Mouse (Mus musculus): ENCODE results near the gene Pdlim7.

Gene Pdlim7

DNA sequence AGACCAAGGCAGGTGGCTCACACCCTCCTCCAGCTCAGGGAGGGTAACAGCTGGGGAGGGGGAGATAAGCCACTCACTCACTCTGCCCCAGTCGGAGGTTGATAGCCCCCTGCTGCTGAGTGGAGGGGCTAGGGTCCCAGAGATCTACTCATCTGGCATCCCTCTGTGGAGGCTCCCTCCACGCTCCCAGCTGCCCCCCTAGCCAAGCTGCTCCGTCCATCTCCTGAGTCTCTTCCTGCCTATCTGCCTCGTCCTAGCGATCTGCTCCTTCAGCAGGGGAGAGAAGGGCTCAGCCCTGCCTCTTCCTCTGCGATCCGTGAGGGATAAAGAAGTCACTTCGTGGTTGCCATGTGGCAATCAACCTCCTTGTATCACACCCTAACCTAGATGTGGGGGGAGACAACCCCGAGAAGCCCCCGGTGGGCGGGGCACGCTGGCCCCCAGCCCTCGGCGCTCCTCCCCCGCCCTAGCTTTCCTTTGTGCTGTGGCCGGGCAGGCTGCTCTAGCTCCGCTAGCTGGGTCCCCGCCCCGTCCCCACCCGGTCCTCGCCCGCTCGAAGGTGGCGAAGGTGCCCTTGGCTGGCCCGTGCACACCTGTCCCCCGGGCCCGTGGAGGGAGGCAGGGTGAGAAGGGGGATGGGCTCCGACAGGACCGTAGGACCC lies 26.4 kb downstream of the Pdlim7 start:
- DNase-seq (ENCODE audit: low read depth, low spot score) = no peak

GRCm38 (mm10) chr13:55486029-55486794 lies 27.3 kb downstream of the Pdlim7 start:
- DNase-seq (ENCODE audit: low read depth, low spot score) = no peak

DNA sequence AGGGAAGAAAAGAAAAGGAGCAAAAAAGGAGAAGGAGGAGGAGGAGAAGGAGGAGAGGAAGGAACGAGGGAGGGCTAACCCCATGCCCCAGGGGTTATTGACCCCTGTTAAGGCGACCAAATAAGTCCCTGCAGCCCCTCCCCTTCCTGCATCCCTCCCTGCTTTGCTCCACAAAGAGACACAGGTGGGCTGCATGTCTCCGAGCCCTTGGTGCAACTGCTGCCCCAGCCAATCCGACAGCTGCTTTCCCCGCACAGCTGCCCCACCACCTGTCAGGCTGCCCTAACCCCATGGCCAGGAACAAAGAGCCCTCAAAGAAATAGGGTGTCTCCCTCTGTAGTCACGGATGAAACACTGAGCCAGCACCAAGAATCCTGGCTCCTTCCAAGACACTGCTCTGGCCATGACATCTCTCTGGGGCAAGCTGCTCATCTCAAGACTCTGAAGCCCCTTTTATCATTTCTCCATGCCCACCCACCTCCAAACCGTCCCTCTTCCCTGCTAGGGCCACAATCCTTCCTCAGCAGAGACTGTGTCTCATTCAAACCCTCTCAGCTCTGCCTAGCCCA lies 28.9 kb downstream of the Pdlim7 start:
- DNase-seq (ENCODE audit: low read depth, low spot score) = no peak

GRCm38 (mm10) chr13:55483593-55483992 lies 29.9 kb downstream of the Pdlim7 start:
- peak; percentile 94 for DNase-seq (ENCODE audit: low read depth, low spot score)

- no peak for DNase-seq (ENCODE audit: low read depth, low spot score)
These were observed 30.4 kb downstream of the Pdlim7 start for GRCm38 (mm10) chr13:55483071-55483470.

GRCm38 (mm10) chr13:55482542-55482941 lies 30.9 kb downstream of the Pdlim7 start:
- DNase-seq (ENCODE audit: low read depth, low spot score) = no peak

DNA sequence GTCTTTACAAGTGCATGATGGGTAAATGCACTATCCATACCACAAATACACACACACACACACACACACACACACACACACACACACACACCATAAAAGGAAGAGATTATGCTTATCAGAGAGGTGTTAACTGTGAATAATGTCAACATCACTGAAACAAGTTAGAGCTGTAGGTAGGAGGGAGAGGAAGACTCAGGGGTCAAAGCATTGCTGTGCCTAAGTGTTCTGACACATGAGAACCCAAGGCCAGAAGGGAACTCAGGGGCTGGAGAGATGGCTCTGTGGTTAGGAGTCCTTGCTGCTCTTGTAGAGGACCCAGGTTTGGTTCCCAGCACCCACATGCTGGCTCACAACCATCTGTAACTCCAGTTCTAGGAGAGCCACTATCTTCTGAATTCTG lies 33.5 kb downstream of the Pdlim7 start:
- DNase-seq (ENCODE audit: low read depth, low spot score) = no peak

DNA sequence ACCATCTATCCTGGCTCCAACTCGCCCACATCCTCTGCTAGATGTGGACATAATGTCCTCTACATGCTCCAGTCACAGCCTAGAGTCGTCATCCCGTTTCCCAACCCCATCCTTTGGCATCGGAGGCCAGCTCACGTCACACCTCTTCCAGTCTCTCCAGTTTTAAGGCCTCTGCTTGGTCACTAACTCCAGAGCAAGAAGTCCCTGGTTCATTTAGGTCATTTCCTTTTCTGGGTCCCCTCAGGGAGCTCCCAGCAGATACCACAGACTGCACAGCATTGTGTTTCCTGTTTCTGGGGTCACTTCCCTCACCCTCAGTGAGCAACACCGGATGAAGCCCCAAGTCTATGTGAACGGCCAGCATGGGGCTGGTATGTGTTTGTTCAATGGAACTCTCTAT lies 34.5 kb downstream of the Pdlim7 start:
- DNase-seq (ENCODE audit: low read depth, low spot score) = no peak

DNA sequence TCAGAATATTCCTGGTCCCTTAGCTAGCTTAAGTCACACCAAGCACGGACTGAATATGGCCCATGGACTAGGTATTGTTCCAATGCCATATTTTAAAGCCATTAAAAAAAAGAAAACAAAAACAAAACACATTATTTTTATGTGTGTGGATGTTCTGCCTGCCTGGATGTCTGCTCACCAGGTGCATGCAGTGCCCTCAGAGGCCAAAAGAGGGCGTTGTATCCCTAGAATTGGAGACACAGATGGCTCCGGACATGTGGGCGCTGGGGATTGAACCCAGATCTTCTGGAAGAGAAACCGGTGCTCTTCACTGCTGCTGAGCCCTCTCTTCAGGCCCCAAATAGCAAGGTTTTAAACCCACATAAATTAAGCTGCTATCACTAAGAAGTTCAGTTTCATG lies 35.4 kb downstream of the Pdlim7 start:
- no peak for DNase-seq (ENCODE audit: low read depth, low spot score)

DNA sequence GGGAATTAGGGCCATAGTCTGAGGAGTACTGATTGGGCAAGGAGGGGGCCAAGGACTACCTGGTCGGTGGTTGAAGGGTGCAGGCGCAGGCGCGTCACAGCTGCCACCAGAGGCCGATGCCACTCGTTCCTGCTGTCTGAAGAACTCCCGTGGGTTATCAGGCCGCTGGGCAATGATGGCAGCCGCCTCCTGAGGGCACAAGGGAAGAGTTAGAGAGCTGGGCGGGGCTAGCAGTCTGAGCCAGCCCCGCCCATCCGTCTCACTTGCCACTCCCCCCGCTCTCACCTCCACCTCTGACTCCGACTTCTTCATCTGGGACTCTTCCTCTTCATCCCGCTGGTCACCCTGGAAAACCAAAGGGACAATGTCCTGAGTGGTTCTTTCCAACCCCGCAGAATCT lies 36.0 kb downstream of the Pdlim7 start:
- DNase-seq (ENCODE audit: low read depth, low spot score) = no peak

DNA sequence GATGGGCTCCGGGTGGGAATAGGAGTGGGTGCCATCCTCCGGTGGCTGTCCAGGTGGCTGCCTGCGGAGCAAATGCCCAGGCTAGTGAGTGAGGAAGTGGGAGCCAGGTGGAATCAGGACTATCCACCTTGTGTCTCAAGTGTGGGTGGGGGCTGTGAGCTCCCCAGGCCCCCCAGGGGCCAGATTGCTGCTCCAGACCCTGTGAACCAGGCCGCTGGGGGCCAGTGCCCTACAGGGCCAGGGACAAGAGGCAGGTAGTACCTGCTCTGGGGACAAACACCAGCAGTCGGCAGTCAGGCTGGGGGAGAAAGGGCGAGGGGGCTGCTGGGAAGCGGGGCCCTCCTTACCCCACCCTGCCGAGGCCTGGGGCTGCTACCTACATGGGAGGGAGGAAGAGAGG lies 37.2 kb downstream of the Pdlim7 start:
- no peak for DNase-seq (ENCODE audit: low read depth, low spot score)

- no peak for DNase-seq (ENCODE audit: low read depth, low spot score)
These were observed 37.7 kb downstream of the Pdlim7 start for GRCm38 (mm10) chr13:55475750-55476149.

DNA sequence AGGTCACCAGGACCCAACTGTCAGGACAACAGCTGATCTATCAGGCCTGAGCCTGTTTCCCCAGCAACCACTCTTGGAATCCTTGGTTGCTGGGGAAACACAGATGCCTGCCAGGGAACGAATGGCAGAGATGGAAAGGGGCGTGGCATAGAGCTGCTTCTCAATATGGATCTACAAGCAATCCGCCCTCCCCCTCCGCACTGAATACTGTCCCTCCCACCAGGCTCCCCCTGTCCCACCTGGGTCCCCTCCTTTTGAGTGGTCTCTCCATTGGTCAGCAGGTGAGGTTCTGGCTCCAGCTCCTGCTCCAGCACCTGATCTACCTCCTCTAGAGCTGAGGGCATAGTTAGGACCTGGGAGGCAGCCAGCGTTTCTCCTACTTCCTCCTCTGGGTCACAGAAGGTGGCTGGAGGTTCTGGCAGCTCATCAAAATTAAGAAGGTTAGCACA lies 38.8 kb downstream of the Pdlim7 start:
- DNase-seq (ENCODE audit: low read depth, low spot score) = no peak

GRCm38 (mm10) chr13:55473961-55474360 lies 39.5 kb downstream of the Pdlim7 start:
- DNase-seq (ENCODE audit: low read depth, low spot score) = no peak

DNA sequence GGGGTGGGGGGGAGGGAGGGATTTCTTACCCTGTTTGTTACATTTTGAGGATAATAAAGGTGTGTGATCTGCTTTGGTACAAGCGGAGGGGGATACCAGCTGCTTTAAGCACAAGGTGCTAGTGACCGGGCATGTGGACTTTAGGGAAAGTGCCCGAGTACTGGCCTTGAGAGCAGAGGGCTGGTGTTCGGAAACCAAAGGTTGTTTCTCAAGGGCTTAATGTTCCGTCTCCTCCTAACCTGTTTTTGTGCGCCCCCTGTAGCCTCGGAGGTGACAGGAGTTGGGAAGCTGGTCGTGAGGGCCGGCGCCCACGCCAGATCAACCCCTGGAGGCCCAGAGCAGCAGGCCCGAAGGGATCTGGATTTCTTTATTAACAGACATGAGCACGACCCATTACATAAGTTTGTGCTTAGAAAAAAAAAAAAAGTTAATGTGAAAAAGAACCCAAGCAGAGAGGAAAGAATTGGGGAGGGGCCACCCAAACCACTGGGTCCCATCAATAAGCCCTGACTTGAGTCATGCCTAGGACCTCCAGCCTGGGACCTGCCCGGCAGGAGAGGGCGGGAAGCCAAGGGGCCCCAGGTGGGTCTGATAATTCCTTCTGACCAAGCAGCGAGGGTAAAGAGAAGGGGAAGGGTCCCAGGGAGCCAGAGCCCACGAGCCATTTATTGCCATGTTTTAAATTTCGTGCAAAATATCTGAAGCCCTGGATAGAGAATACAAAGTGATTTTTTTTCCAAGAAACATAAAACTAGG lies 40.2 kb downstream of the Pdlim7 start:
- no peak for DNase-seq (ENCODE audit: low read depth, low spot score)

DNA sequence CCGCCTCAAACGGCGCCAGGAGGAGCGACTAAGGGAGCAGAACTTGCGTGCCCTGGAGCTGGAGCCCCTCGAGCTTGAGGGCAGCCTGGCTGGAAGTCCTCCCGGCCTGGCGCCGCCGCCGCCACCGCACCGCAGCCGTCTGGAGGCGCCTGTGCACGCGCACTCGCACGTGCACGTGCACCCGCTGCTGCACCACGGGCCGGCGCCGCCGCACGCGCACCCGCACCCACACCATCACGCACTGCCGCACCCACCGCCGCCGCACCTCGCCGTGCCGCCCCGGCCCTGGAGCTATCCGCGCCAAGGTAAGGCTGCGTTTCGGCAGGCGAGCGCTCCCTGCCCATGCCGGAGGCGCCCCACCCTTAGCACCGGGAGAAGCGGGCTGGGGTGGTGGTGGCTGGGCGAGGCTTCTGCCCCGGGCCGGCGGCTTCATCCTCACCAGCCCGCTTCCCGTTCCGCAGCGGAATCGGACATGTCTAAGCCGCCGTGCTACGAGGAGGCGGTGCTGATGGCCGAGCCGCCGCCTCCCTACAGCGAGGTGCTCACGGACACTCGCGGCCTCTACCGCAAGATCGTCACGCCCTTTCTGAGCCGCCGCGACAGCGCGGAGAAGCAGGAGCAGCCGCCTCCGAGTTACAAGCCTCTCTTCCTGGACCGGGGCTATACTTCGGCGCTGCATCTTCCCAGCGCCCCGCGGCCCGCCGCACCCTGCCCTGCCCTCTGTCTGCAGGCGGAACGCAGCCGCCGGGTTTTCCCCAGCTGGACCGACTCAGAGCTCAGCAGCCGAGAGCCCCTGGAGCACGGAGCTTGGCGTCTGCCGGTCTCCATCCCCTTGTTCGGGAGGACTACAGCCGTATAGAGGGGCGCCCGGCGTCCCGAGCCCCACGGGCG lies 41.1 kb downstream of the Pdlim7 start:
- DNase-seq (ENCODE audit: low read depth, low spot score) = no peak

DNA sequence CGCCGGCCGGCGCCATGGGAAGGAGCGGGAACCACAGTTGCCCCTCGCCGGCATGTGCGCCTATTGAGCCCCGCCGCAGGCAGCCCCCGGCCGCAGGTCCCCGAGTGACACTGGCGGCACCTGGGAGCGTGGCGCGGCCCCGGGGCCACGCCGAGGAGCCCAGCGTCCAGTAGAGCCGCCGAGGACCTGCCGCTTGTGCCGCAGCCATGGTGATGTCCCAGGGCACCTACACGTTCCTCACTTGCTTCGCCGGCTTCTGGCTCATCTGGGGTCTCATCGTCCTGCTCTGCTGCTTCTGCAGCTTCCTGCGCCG lies 41.7 kb downstream of the Pdlim7 start:
- no peak for DNase-seq (ENCODE audit: low read depth, low spot score)

- DNase-seq (ENCODE audit: low read depth, low spot score) = no peak
These were observed 42.2 kb downstream of the Pdlim7 start for GRCm38 (mm10) chr13:55471156-55471818.

GRCm38 (mm10) chr13:55470372-55470771 lies 43.1 kb downstream of the Pdlim7 start:
- no peak for DNase-seq (ENCODE audit: low read depth, low spot score)

GRCm38 (mm10) chr13:55468851-55469560 lies 44.5 kb downstream of the Pdlim7 start:
- no peak for DNase-seq (ENCODE audit: low read depth, low spot score)

Measured in telencephalon, adult 2 months (tissue).